Mouse (Mus musculus): Measurements from ENCODE around the gene Sh2d3c. TPM values are rescaled to one million over a fixed set of nuclear protein-coding genes. Genes with fewer than 3 reads are reported as not detected.
A peak's percentile ranks its signal among the peaks of the same experiment; 100 is the strongest.

The Sh2d3c gene
- polyA plus RNA-seq, 1 experiment from 2014 or later, result 27.4 TPM

DNA sequence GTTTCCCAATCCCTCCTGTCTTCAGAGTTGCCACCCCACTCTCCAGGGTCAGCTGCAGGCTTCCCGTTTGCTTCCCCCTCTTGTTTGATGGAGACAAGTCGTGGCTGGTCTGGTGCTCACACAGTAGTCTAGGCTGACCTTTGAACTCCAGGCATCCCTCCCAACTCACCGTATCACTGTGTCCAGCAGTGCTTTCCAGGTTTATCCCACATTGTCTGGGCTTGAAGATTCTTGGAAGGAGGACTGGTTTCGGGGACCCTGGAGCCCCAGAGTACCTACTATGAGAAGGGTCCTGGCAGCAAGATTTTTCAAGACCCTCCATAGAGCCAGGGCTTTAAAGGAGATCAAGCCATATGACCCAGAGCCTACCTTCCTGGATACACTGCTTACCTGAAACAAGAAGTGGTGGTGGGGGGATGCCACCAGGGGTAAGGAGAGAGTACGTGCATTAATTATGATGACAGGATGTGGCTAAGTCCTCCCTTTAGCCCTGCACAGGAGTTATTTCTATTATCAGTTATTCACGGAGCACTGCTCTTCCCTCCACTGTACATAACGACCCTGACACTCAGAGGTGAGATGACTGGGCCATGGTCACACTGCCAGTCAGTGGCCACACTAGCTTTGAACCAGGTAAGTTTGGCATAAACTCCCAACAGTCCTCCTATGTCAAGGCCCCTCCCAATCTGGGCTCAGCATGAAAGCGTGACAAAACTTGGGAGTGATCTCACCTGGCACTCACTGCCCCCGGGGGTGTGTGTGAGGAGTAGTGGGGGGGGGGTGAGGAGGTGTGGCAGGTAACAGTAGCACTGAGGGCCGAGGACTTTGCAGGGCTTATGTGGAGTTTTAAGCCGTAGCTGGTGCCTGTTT lies 6.5 kb upstream of the Sh2d3c start:
- H3K27me3 ChIP-seq (ENCODE audit: control insufficient read depth, insufficient read depth, low read length), result no peaks in the 10 kb centered on the region
- peak overlapping the region; percentile 97 for H3K27ac ChIP-seq (ENCODE audit: low read length)
- peaks cover 3% of the 10 kb centered on the region; the same call in 1 of the 2 replicates for H3K36me3 ChIP-seq (ENCODE audit: control insufficient read depth, insufficient read depth, low read length)
- 0 out of 2 replicates have a peak overlapping the region, but pooled peaks have one; percentile 34 for H3K4me2 ChIP-seq (ENCODE audit: low read depth, low read length)
- H3K4me1 ChIP-seq (ENCODE audit: control insufficient read depth, insufficient read depth, low read length), result peaks cover 21% of the 10 kb centered on the region
- ATAC-seq (ENCODE audit: insufficient read depth, low FRiP score), result no peak
- no peaks in the 10 kb centered on the region for H3K9me3 ChIP-seq (replicated peaks; ENCODE audit: control insufficient read depth, low read length)
- H3K9ac ChIP-seq (ENCODE audit: low read length), result peak overlapping the region; percentile 49
- WGBS, result 43% methylated on average over 11 of the region's 11 CpGs
- H3K4me3 ChIP-seq (replicated peaks; ENCODE audit: low read length), result no peak overlapping the region

DNA sequence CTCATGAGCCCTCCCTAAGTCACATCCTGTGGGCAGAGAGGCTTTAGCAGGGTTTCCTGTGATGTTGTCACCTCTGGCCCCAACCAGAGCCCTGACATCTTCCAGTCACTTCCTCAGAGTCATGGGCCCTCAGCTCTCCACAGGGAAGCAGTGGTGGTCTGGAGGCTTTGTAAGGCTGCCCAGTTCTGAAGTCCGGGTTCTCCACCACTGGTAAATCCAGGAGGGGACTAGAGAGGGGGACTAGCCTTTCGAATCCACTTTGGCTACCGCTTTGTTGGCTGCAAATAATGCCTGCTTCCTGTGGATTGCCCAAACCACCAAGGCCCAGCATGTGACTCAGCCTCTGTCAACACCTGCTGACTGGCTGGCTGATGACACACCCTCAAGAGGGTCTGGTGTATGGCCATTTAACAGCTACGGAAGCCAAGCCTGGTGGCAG lies 5.8 kb upstream of the Sh2d3c start:
- Histone ChIP-seq H3K9me3 (replicated peaks; ENCODE audit: control insufficient read depth, low read length) (no peaks in the 10 kb centered on the region), H3K4me3 (replicated peaks; ENCODE audit: low read length) (no peak overlapping the region), H3K27ac (ENCODE audit: low read length) (peak overlapping the region; percentile 97), H3K4me1 (ENCODE audit: control insufficient read depth, insufficient read depth, low read length) (peaks cover 21% of the 10 kb centered on the region), H3K9ac (ENCODE audit: low read length) (peak overlapping the region; percentile 49), H3K27me3 (ENCODE audit: control insufficient read depth, insufficient read depth, low read length) (no peaks in the 10 kb centered on the region), H3K36me3 (ENCODE audit: control insufficient read depth, insufficient read depth, low read length) (no peaks in the 10 kb centered on the region), H3K4me2 (ENCODE audit: low read depth, low read length) (no peak overlapping the region)
- 40% methylated on average over 4 of the region's 4 CpGs for WGBS
- no peak for ATAC-seq (ENCODE audit: insufficient read depth, low FRiP score)

- no peak overlapping the region for H3K4me2 ChIP-seq (ENCODE audit: low read depth, low read length)
- peaks cover 17% of the 10 kb centered on the region for H3K4me1 ChIP-seq (ENCODE audit: control insufficient read depth, insufficient read depth, low read length)
- no peak overlapping the region for H3K9ac ChIP-seq (ENCODE audit: low read length)
- no peak overlapping the region for H3K27ac ChIP-seq (ENCODE audit: low read length)
- H3K27me3 ChIP-seq (ENCODE audit: control insufficient read depth, insufficient read depth, low read length), result no peaks in the 10 kb centered on the region
- H3K36me3 ChIP-seq (ENCODE audit: control insufficient read depth, insufficient read depth, low read length), result no peaks in the 10 kb centered on the region
- no peak overlapping the region for H3K4me3 ChIP-seq (replicated peaks; ENCODE audit: low read length)
- WGBS, result 56% methylated on average over 9 of the region's 9 CpGs
- ATAC-seq (ENCODE audit: insufficient read depth, low FRiP score), result no peak
- H3K9me3 ChIP-seq (replicated peaks; ENCODE audit: control insufficient read depth, low read length), result no peaks in the 10 kb centered on the region
Observed at GRCm38 (mm10) chr2:32718761-32719160, 2.1 kb upstream of the Sh2d3c start.

GRCm38 (mm10) chr2:32720053-32720452 lies 802 bp upstream of the Sh2d3c start:
- Histone ChIP-seq H3K4me2 (ENCODE audit: low read depth, low read length) (no peak overlapping the region), H3K27ac (ENCODE audit: low read length) (peak overlapping the region; percentile 43; the same call in 1 of the 2 replicates), H3K4me1 (ENCODE audit: control insufficient read depth, insufficient read depth, low read length) (peaks cover 6% of the 10 kb centered on the region; the same call in 1 of the 2 replicates), H3K4me3 (replicated peaks; ENCODE audit: low read length) (no peak overlapping the region), H3K9me3 (replicated peaks; ENCODE audit: control insufficient read depth, low read length) (no peaks in the 10 kb centered on the region), H3K27me3 (ENCODE audit: control insufficient read depth, insufficient read depth, low read length) (no peaks in the 10 kb centered on the region), H3K9ac (ENCODE audit: low read length) (no peak overlapping the region), H3K36me3 (ENCODE audit: control insufficient read depth, insufficient read depth, low read length) (no peaks in the 10 kb centered on the region)
- 81% methylated on average over 3 of the region's 3 CpGs for WGBS
- no peak for ATAC-seq (ENCODE audit: insufficient read depth, low FRiP score)

DNA sequence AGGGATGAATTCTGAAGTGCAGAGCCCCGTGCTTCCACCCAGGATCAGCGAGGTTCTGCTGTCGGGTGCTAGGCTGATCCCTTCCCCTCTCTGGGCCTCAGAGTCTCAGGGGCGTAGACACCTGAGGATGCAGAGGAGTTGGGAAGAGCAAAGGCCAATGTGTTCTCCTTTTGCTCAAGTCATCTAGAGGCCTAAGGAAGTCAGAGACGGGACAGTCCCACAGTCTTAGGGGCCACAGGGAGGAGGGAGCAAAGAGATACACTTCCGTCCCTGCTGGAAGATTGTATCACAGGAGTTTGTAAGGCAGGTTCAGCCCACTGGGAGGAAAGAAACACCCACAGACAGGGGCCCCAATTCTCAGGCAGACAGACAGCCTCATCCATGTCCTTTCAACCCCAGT lies 1.2 kb downstream of the Sh2d3c start:
- Histone ChIP-seq H3K9me3 (replicated peaks; ENCODE audit: control insufficient read depth, low read length) (no peaks in the 10 kb centered on the region), H3K4me3 (replicated peaks; ENCODE audit: low read length) (peak overlapping the region; percentile 36), H3K4me1 (ENCODE audit: control insufficient read depth, insufficient read depth, low read length) (peaks cover 6% of the 10 kb centered on the region; the same call in 1 of the 2 replicates), H3K9ac (ENCODE audit: low read length) (peak overlapping the region; percentile 64), H3K27me3 (ENCODE audit: control insufficient read depth, insufficient read depth, low read length) (no peaks in the 10 kb centered on the region), H3K4me2 (ENCODE audit: low read depth, low read length) (peak overlapping the region; percentile 50), H3K36me3 (ENCODE audit: control insufficient read depth, insufficient read depth, low read length) (no peaks in the 10 kb centered on the region), H3K27ac (ENCODE audit: low read length) (peak overlapping the region; percentile 26; the same call in 1 of the 2 replicates)
- ATAC-seq (ENCODE audit: insufficient read depth, low FRiP score), result no peak
- WGBS, result 42% methylated on average over 6 of the region's 6 CpGs

GRCm38 (mm10) chr2:32722581-32722980 lies 1.7 kb downstream of the Sh2d3c start:
- Histone ChIP-seq H3K36me3 (ENCODE audit: control insufficient read depth, insufficient read depth, low read length) (no peaks in the 10 kb centered on the region), H3K9ac (ENCODE audit: low read length) (no peak overlapping the region), H3K4me1 (ENCODE audit: control insufficient read depth, insufficient read depth, low read length) (peaks cover 6% of the 10 kb centered on the region; the same call in 1 of the 2 replicates), H3K27ac (ENCODE audit: low read length) (no peak overlapping the region), H3K27me3 (ENCODE audit: control insufficient read depth, insufficient read depth, low read length) (no peaks in the 10 kb centered on the region), H3K4me2 (ENCODE audit: low read depth, low read length) (peak overlapping the region; percentile 50; the same call in 1 of the 2 replicates), H3K9me3 (replicated peaks; ENCODE audit: control insufficient read depth, low read length) (no peaks in the 10 kb centered on the region), H3K4me3 (replicated peaks; ENCODE audit: low read length) (no peak overlapping the region)
- no peak for ATAC-seq (ENCODE audit: insufficient read depth, low FRiP score)
- WGBS, result 47% methylated on average over 3 of the region's 3 CpGs

- H3K9ac ChIP-seq (ENCODE audit: low read length), result no peak overlapping the region
- H3K36me3 ChIP-seq (ENCODE audit: control insufficient read depth, insufficient read depth, low read length), result no peaks in the 10 kb centered on the region
- H3K9me3 ChIP-seq (replicated peaks; ENCODE audit: control insufficient read depth, low read length), result no peaks in the 10 kb centered on the region
- peaks cover 6% of the 10 kb centered on the region; the same call in 1 of the 2 replicates for H3K4me1 ChIP-seq (ENCODE audit: control insufficient read depth, insufficient read depth, low read length)
- H3K27me3 ChIP-seq (ENCODE audit: control insufficient read depth, insufficient read depth, low read length), result no peaks in the 10 kb centered on the region
- no peak overlapping the region for H3K27ac ChIP-seq (ENCODE audit: low read length)
- no peak overlapping the region for H3K4me3 ChIP-seq (replicated peaks; ENCODE audit: low read length)
- no peak for ATAC-seq (ENCODE audit: insufficient read depth, low FRiP score)
- no peak overlapping the region for H3K4me2 ChIP-seq (ENCODE audit: low read depth, low read length)
- WGBS, result 82% methylated on average over 4 of the region's 4 CpGs
Observed at GRCm38 (mm10) chr2:32724149-32724548, 3.3 kb downstream of the Sh2d3c start.

DNA sequence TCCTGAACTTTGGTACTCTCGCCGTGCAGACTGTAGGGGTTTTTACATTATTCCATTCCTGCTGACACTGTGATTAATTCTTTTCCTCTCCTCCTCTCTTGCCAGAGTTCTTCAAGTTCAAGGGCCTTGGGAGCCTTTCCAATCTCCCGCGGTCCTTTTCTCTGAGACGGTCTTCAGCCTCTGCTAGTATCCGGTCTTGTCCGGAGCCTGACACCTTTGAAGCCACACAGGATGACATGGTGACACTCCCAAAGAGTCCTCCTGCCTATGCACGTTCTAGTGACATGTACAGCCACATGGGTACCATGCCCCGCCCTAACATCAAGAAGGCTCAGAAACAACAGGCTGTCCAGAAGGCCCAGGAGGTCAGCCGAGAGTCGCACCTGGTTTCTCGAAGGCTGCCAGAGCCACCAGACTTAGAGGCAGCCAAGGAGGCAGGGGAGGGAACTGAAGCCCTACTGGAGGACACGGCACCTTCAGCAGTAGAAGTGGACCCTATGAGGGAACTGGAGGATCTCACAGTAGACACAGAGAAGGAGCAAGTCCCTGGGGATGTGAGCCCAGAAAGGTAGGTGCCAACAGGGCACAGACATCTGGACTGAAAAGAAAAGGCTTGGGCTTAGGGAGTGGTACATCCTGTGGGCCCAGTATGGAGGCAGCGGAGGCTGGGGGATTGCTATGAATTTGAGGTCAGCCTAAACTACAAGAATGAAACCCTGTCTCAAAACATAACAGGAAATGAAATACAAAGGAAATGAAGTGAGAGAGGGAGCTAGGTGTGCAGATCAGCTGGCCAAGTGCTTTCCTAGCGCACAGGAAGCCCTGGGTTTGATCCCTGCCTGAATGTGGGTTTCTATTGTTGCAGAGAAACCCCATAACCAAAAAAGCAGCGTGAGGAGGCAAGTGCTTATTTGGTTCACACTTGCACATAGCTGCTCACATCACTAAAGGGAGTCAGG lies 4.3 kb downstream of the Sh2d3c start:
- H3K27ac ChIP-seq (ENCODE audit: low read length), result 0 out of 2 replicates have a peak overlapping the region, but pooled peaks have one; percentile 26
- WGBS, result 68% methylated on average over 16 of the region's 16 CpGs

More for the DNA sequence above, 4.3 kb downstream of the Sh2d3c start:
- H3K4me2 ChIP-seq (ENCODE audit: low read depth, low read length), result no peak overlapping the region
- H3K27me3 ChIP-seq (ENCODE audit: control insufficient read depth, insufficient read depth, low read length), result no peaks in the 10 kb centered on the region
- no peak overlapping the region for H3K9ac ChIP-seq (ENCODE audit: low read length)
- no peak overlapping the region for H3K4me3 ChIP-seq (replicated peaks; ENCODE audit: low read length)
- no peaks in the 10 kb centered on the region for H3K36me3 ChIP-seq (ENCODE audit: control insufficient read depth, insufficient read depth, low read length)
- H3K4me1 ChIP-seq (ENCODE audit: control insufficient read depth, insufficient read depth, low read length), result peaks cover 7% of the 10 kb centered on the region
- H3K9me3 ChIP-seq (replicated peaks; ENCODE audit: control insufficient read depth, low read length), result no peaks in the 10 kb centered on the region
- no peak for ATAC-seq (ENCODE audit: insufficient read depth, low FRiP score)
